Mouse (Mus musculus) heart, postnatal 10 days (tissue): ENCODE results near the gene Itgb1. TPM values are rescaled to one million over a fixed set of nuclear protein-coding genes. Genes with fewer than 3 reads are reported as not detected.

Source experiments
- DNase-seq, 2 experiments: peaks; one replicate each; pipeline ENCODE4 v3.0.0; 2021
- intact Hi-C: fragments of 180-260 bp; cut with DNase I; formaldehyde crosslinking; loops from one replicate; pipeline ENCODE4 v1.15.1; 2025
- total RNA-seq, 2 experiments: library from RNA; stranded (reverse); gene quantifications; 2 replicates each; pipeline ENCODE4 v1.2.3; 2021

Gene Itgb1
- total RNA-seq = 100 to 1,000 TPM; 605 to 612 TPM

DNA sequence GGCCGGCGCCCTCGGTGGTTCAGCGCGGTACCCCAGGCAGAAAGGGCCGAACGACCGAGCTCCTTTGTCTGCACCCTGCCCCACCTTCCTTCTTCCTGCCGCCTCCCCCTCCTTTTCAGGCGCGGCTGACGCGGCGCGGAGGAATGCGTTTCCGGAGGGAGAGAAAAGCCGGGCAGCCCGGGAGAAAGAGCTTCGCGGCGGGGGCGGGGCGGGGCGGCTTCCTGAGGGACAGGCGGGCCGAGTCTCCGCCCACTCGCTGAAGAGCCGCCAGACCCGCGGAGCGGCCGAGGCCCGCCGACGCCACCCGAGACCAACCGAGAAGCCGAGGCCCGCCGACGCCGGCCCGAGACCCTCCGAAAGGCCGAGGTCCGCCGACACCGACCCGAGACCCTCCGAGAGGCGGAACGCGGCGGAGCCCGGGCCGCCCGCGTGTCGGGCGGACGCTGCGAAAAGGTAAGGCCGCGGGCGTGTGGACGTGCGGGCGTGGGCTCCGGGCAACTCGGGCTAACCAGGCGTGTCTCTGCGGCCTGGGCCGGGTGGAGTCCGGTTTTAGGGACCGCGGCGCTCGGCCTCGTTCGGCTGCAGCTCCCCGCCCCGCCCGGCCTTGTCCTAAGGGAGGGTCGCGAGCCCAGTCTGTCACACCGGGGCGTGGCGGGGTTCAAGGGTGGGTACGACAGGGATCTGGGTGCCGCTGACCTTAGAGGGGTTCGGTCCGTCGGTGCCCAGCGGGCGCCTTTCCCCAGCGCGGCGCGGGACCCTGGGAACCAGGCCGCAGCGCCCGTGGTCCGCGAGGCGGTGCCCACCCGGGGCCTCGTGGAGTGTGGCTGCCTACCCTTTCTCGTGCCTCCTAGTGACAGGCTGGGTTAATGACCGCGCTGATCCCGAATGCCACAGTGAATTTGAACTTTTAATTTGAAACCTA is at the start of gene Itgb1:
Gene Itgb1, plus strand, starts transcription at position 148 of the 922 bp plus-strand sequence.
- intact Hi-C loops = loop anchor here (1.0 to 2.0 kb wide), 3 partner anchors 17 to 31 kb away; no protein-coding TSS in a partner anchor
- DNase-seq = peak; percentile 96 to 97

DNA sequence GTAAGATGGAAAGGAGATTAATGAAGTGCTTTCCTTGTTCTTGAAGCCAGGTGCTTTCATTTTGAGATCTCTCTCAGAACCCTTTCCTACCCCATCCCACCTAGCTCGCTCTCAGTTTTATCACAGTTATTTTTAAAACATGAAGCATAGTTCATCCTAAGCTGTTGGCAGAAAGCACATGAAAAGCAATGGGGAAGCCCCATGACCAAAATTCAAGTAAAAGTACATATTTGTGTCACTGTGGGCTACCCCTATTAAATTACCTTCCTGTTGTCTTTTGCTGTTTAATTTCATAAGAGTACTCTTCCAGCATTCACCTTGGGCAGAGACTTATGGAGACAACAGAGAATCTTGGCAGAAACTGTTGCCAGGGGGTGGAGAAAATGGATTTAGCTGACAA is 42.4 kb upstream of the Itgb1 start:
- no peak for DNase-seq
- intact Hi-C loops = no loop called here

DNA sequence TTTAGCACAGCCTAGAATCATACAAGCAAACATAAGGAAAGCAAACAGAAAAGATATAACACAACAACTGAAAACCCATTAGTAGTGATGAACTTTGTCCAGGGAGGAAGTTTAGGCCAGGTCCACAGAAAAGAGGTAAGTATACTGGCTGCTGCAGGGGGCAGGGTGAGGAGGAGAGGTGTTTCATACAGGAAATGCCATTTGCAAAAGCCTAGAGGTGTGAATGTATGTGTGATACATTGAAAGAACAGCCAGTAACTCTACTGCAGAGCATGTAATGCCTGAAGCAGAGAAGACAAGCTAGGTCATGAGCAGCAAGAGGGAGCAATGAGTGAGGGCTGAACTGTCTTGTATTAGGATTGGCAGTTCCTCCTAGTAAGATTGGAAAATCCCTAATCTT is 40.0 kb upstream of the Itgb1 start:
- no peak for DNase-seq
- intact Hi-C loops = no loop called here

DNA sequence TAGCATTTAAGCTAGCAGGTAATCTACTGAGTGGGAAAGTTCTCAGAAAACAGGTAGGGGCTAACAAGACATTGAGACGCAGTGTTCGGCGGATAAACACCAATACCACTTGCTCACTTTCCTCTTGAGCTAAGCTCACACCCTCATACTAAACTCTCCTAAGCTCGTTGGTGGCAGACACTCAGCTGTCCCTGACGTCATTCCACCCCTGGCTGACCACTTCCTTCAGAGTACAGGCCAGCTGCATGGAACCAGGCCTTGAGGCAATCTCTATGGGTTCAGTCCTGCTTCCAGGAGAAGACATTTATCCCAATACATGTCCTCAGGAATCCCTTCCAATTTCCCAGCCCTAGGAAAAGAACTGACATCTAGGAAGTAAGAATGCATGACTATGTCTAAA is 39.0 kb upstream of the Itgb1 start:
- intact Hi-C loops = no loop called here

GRCm38 (mm10) chr8:128648071-128648470 is 37.4 kb upstream of the Itgb1 start:
- intact Hi-C loops = no loop called here
- no peak for DNase-seq

More for the DNA sequence above, 39.0 kb upstream of the Itgb1 start:
- DNase-seq = no peak

- peak; percentile 35 to 57 for DNase-seq
- intact Hi-C loops = loop anchor here (5.0 to 10.0 kb wide), 2 partner anchors 88 to 294 kb away; no protein-coding TSS in a partner anchor
Measured at GRCm38 (mm10) chr8:128650331-128650855, 35.1 kb upstream of the Itgb1 start.

DNA sequence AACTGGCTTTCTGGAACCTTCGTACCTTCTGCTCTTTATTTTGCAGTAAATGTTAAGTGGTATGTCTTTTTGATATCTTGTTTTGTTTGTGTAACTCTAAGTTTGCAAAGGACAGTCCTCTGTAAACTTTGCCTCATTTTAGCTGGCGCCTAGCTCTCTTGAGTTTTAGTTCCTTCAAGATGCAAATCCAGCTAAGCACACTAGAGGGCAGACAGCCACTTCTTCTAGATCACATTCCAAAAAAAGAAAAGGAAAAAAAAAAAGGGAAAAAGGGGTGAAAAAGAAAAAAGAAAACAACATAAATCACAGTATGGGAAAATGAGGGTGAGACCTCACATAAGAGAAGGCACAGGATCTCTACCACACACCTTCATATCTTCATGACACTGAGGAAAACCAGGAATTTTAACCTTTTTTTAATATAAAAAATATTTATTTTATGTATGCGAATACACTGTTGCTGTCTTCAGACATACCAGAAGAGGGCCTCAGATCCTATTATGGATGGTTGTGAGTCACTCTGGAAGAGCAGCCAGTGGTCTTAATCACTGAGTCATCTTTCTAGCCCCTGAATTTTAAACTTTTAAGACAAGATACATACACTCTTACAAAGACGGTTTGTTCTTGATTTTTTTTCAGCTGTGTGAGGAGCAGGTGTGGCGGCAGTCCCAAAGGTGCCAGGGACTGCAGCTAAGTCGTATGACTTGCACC is 32.9 kb upstream of the Itgb1 start:
- intact Hi-C loops = loop anchor here (1.0 to 10.0 kb wide), 4 partner anchors 57 to 292 kb away; no protein-coding TSS in a partner anchor
- peak; percentile 73 to 75 for DNase-seq

GRCm38 (mm10) chr8:128653642-128654364 is 31.7 kb upstream of the Itgb1 start:
- peak in 1 of 2 experiments; percentile 62 for DNase-seq

GRCm38 (mm10) chr8:128654365-128655099 is 30.9 kb upstream of the Itgb1 start:
- peak; percentile 87 to 88 for DNase-seq
- intact Hi-C loops = loop anchor here (1.0 to 10.0 kb wide), 3 partner anchors 31 to 290 kb away; partner anchors contain the start of gene Itgb1

More at GRCm38 (mm10) chr8:128653642-128654364, 31.7 kb upstream of the Itgb1 start:
- intact Hi-C loops = loop anchor here (1.0 to 10.0 kb wide), 3 partner anchors 31 to 291 kb away; partner anchors contain the start of gene Itgb1

DNA sequence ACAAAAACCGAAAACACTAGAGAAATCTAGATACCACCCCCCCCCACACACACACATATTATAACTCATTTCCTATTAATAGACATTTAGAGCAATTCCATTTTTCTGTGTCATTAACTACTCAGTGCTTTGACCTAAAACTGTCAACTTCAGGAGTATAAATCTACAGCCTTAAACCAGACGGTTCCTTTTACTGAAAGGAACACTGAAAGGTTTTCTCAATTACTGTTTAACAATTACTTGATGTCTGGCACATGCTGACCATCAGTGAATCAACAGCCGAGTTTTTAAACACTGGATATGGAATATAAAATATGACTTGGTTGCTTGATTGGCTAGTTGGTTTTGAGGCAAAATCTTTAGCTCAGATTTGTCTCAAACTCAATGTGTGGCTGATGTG is 23.3 kb upstream of the Itgb1 start:
- DNase-seq = no peak
- intact Hi-C loops = no loop called here

GRCm38 (mm10) chr8:128662696-128663095 is 22.8 kb upstream of the Itgb1 start:
- DNase-seq = no peak

DNA sequence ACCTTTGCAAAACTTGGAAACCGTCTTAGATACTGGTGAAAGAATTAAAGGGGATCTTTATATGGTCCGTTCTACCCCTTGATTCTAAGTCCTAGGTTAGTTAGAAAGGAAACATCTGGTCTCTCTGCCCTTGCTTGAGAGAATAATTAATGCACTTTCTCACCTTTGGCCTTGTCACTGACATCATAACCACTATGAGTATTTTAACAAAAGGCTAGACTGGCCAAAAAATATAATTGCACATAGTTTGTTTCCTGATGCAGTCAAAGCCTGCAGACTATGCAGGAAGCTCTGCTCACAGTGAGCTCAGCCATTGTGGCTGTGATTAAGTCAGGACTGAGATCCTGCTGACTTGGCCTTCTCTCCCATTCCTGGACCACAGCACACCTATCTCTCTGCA is 22.3 kb upstream of the Itgb1 start:
- DNase-seq = no peak
- intact Hi-C loops = no loop called here

More at GRCm38 (mm10) chr8:128662696-128663095, 22.8 kb upstream of the Itgb1 start:
- intact Hi-C loops = no loop called here

DNA sequence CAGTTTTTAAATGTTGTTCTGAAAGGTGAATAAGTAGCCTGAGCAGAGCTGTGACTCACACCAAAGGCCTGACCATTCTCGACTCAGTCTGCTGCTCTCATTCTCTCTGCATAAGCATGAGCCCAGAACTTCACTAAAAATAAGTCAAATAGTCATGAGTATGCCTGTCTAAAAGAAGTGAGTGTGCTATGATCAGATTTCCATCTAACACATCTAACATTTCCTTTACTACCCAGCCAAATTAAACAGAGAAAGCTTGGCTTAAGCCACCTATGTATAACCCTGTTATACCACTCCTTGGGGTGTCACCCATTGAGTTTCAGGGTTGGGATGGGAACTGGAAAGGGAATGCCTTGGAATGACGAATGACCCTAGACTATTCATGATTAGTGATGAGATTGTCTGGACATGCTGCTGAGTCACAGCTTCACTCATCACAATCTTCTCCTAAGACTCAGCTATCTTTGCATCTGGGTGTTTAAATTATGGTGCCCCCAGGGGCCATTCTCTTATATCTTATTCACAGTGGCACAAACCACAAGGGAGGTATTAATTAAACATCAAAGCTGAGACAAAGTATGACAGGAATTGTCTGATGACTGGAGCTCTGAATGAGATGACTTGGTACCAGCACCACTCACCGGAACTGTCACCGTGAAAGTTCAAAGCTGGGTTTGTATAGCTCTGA is 18.7 kb upstream of the Itgb1 start:
- no peak for DNase-seq
- intact Hi-C loops = no loop called here

- intact Hi-C loops = no loop called here
- no peak for DNase-seq
Measured at GRCm38 (mm10) chr8:128671813-128672212, 13.6 kb upstream of the Itgb1 start.

DNA sequence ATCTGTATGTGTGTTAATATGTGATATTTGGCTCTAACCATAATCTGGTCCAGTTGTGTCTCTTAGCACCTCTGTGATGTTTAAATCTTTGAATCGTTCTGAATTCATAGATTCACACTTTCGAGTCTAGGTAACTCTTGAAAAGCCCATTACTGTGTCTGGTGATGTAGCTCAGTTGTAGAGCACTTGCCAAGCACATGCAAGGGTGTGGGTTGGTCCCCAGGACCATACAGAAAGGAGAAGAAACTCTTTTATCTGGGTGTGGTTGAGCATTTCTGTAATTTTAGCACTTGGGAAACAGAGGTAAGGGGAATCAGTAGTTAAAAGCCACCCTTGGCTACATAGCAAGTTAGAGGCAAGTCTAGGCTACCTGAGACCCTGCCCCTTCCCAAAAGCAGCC is 13.0 kb upstream of the Itgb1 start:
- intact Hi-C loops = no loop called here
- no peak for DNase-seq

- intact Hi-C loops = no loop called here
- DNase-seq = no peak
Measured at GRCm38 (mm10) chr8:128672950-128673349, 12.5 kb upstream of the Itgb1 start.

DNA sequence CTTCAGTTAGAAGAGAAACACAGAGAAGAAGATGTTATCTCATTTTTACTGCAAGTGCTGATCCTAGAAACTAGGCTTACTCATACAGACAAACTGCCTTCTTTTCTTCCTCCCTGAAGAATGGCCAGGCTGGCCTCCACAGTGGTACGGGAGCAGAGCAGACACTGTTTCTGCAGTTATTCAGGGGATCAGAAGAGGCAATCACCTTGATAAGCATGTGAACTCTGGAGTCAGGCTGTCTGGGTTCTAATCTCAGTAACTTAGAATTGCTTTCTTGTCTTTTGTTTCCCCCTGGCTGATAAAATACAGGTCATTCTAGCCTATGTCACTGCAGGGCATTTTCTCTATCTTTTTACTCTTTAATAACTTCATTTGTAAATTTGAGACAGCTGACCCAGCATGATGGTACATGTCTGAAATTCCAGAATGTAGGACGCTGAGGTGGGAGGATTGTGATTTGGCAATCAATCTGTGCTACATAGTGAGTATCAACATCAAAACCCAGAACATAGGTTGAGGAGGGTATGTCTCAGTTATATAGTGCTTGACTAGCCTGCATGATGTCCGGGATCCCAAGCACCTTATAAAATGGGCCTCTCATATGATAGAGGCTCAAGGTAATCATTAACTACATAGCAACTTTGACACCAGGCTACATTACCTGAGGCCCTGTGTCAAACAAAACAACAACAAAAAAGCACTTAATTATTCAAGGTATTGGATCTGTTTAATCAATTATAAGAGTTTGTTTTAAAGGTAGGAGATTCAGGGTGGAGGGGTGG is 9.4 kb upstream of the Itgb1 start:
- intact Hi-C loops = no loop called here

DNA sequence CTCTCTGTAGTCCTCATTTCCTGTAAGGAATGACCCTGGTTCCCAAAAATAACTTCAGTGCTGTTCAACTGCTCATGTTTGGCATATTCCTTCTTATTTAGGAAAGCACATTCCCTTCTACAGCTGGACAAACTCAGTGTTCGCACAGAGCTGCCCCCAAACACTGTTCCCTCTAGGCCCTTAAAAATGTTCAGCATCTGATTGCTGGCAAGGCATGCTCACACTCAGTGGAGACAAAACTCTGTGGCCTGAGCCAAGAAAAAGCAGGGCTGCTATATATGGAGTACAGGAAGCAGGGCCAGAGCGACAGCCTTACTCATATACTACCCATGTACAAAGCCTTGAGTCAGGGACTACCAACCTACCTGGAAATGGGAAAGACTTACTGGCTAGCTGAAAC is 5.5 kb upstream of the Itgb1 start:
- peak; percentile 83 to 89 for DNase-seq
- intact Hi-C loops = no loop called here

More for the DNA sequence above, 9.4 kb upstream of the Itgb1 start:
- DNase-seq = no peak
